Mouse (Mus musculus) left cerebral cortex, adult 18-20 months (tissue): ENCODE data around the gene Fam221a. TPM values are rescaled to one million over a fixed set of nuclear protein-coding genes. Genes with fewer than 3 reads are reported as not detected.
"Not testable (repeated sequence)": the region's sequence is repeated elsewhere in the genome, so short reads cannot be mapped to it uniquely, and the experiment has no call there.

ENCODE experiments used
- DNase-seq, 2 experiments: peaks; one replicate each; pipeline ENCODE4 v3.0.0; 2021 to 2022; ENCODE audit warnings: low spot score in 2 of 2, mixed read lengths in 1 of 2
- total RNA-seq, 2 experiments: library from RNA; stranded (reverse); gene quantifications; 2 replicates each; pipeline ENCODE4 v1.2.3; 2021

Gene Fam221a
- total RNA-seq, 2 experiments from 2014 or later, result 1.2 to 1.3 TPM

- no peak for DNase-seq
These were observed 6.4 kb downstream of the Fam221a start for GRCm38 (mm10) chr6:49373943-49374342.

DNA sequence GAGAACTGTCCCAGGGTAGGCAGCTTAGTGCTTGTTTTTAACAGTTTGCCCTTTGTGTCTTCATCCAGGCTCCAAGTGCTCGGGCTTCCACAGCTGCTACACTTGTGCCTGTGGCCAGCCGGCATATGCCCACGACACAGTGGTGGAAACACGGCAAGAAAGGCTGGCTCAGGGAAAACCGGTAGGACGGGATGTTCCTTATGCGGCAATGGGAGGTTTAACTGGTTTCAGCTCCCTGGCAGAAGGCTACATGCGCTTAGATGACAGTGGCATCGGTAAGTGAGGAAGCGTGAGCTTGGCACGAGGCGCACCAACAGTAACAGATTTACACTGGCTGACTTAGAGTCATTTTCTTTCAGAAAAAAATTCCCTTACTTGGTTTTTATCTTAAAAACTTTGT, 10.8 kb downstream of the Fam221a start:
- DNase-seq, result no peak

DNA sequence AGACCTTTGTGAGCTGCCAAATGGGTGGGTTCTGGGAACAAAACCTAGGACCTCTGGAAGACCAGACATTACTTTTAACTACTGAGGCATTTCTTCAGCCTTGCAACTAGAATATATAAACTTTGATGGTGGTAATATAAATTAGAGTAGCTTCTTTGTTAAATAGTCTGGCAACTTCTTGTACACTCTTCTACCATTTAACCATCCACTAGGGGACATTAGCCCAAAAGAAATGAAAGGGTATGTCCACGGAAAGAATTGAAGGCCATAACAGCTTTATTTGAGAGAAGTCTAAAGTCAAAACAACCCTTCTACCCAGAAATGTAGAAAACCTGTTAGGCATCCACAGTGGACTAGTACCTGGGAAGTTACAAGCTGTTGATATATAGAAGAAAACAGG, 26.7 kb downstream of the Fam221a start:
- no peak for DNase-seq

DNA sequence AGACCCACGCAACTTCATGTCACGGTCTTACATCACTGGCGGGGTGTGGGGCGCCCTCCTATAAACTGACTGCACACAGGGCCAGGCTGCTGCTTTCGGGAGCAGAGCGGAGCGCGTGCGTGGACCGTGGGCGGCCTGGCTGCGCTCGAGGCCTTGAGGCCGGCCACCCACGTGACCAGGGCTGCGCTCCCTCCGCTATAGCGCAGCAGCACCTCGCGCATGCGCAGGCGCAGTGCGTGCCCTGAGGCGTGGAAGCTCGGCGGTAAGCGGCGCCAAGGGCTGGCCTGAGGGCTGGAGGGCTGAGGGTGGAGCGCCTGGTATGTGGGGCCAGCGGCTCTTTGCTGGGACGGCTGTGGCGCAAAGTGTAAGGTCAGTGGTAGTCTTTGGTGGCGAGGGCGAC, 27.8 kb downstream of the Fam221a start, which contains the start of gene Stk31:
Gene Stk31, plus strand, starts transcription at position 289 of the 400 bp plus-strand sequence.
- DNase-seq, result peak; percentile 5 to 22

GRCm38 (mm10) chr6:49397466-49397865, 29.9 kb downstream of the Fam221a start:
- no peak for DNase-seq

GRCm38 (mm10) chr6:49398365-49398764, 30.8 kb downstream of the Fam221a start:
- DNase-seq, result no peak

DNA sequence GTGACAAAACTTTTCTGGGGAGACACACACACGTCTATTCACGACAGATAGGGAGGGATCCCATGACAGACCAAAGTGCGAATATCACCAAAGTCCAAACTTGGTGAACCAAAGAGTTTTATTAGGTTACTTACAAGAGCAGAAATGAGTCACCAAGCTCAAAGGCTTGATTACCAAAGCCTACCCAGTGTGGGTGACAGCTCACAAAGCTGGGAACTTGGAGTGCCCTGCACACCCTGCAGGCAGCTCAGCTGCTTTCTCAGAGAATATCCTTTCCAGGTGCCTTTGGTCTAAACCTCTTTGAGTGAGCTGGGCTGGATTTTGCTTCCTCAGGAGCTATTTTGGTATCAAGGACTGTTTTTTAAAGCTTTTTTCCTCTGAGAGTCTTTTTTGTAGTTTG, 43.3 kb downstream of the Fam221a start:
- DNase-seq, result no peak

DNA sequence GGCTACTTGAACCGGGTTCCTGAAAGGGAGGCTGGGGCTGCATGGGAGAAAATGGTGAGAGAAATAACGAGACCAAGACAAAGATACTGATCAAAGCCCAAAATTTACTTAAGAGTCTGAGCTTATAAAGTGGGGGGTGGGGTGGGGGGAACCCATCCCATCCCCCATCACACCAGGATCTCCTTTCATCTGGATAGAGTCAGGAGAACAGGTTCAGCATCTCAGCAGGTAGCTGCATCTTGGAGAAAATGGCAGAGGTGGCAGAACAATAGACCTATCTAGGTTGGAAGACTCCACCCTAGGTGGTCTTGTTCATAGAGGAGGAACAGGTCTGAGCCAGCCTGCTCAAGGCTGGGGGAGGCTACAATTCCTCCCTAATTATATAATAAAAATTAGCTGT, 45.4 kb downstream of the Fam221a start:
- DNase-seq, result not testable (repeated sequence)

GRCm38 (mm10) chr6:49415971-49416370, 48.4 kb downstream of the Fam221a start:
- DNase-seq, result no peak

DNA sequence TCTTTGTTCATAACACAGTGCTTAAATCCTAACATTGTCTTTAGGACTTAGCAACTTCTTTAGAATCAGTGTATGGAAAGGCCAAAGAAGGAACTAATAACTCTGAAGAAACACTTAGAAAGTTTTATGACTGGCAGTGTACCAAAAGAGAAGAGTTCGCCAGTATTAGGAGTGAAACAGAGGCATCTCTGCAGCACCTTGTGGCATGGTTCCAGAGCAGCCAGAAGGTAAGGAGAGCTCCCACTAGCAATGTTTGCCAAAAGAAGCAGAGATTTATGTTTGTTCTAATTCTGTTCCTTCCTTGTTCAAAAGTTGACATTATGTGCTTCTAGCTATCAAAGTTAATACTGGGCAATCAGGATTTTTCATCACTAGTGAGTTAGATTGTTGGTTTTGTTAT, 69.8 kb downstream of the Fam221a start:
- peak in 1 of 2 experiments; percentile 1 for DNase-seq

Other genes with a start within 250 kb of the Fam221a start
- gene Igf2bp3, start 152.8 kb upstream of the Fam221a start, total RNA-seq, result not detected
- 10 to 100 TPM; 80.5 to 84.7 TPM for gene Tra2a, start 103.7 kb upstream of the Fam221a start, total RNA-seq
- 10 to 100 TPM in 1 of 2 experiments, 1 to 10 TPM in 1; 9.3 to 10.5 TPM for gene Ccdc126, start 48.5 kb upstream of the Fam221a start, total RNA-seq
- gene Stk31, start 27.9 kb downstream of the Fam221a start, total RNA-seq, result 1 to 10 TPM; 1.4 to 1.6 TPM